13 mouse cellular contexts compared by ENCODE assay signal in the genomic region with DNA sequence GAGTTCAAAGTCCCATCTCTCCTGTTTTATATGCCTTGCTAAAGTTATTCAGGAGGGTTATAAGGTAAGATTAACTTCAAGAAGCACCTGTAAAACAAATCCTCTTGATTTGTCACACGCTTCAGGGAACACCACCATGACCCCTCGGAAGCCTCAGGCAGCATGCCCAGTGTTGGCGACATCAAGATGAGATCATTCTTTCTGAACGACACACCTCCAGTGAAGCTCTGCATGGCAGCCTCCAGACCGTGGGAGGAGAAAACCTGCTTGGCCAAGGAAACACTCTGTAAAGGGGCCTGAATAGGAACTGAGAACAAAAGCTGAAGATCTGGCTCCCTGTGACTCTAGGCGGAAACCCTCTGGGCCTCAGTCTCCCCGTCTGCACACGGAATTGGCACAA.
DNase-seq lines count a peak whose midpoint lies in the region; ATAC-seq and TF ChIP-seq lines count a peak whose summit lies in the region.
"Had no signal": no experiment of that assay in that cellular context is flagged by ENCODE, and none has a peak within 500 bp of the region (broad histone marks: within the 10 kb centered on the region; RNA-seq: fewer than 3 reads in every experiment).

No protein-coding gene starts in this region.

- 59% methylated on average over 8 of the region's 8 CpGs for WGBS in liver, adult 2 months
- 75% methylated on average over 8 of the region's 8 CpGs for WGBS in liver, embryonic 11.5 days
- WGBS in kidney, embryonic 16.5 days, result 50% methylated on average over 8 of the region's 8 CpGs

- H3K27me3 ChIP-seq in liver, adult 2 months (ENCODE audit: control insufficient read depth, insufficient read depth, low read length), result no peaks in the 10 kb centered on the region
- no peaks in the 10 kb centered on the region for H3K27me3 ChIP-seq in liver, embryonic 11.5 days (replicated peaks; ENCODE audit: control insufficient read depth, insufficient read depth, low read length)
- peaks cover 11% of the 10 kb centered on the region; the same call in 1 of the 2 replicates for H3K27me3 ChIP-seq in kidney, embryonic 16.5 days (ENCODE audit: insufficient read depth, low read length)

- H3K79me2 ChIP-seq in liver, adult 2 months (ENCODE audit: control insufficient read depth, insufficient read depth, low read length), result no peaks in the 10 kb centered on the region

- no peak for TF ChIP-seq POLR2A in liver, adult 2 months (IDR thresholded peaks at IDR 0.05; ENCODE audit: extremely low read depth, insufficient read depth, low read length)

- TF ChIP-seq CTCF in liver, adult 2 months (IDR thresholded peaks at IDR 0.05; ENCODE audit: low read depth, low read length), result no peak

- no peak for ATAC-seq in liver, embryonic 11.5 days (replicated peaks; ENCODE audit: low FRiP score)
- ATAC-seq in kidney, embryonic 16.5 days (ENCODE audit: low FRiP score, low TSS enrichment), result peak; percentile 46; the same call in 1 of the 2 replicates
- ATAC-seq: forebrain, postnatal 0 days; hindbrain, embryonic 16.5 days had no signal

- peak; percentile 41 for DNase-seq in adrenal gland, adult 2 months
- DNase-seq in adrenal gland, postnatal 4 days (ENCODE audit: low spot score in 2 of 2), result no peak
- DNase-seq in liver, adult 2 months (ENCODE audit: extremely low read depth, low read depth, low spot score), result peak; percentile 39
- no peak for DNase-seq in liver, embryonic 11.5 days (ENCODE audit: low spot score)
- DNase-seq in NIH3T3 (ENCODE audit: low read depth), result peak; percentile 22
- DNase-seq in layer of hippocampus, adult 18-20 months (ENCODE audit: low spot score in 2 of 2), result no peak
- DNase-seq in frontal cortex, postnatal 25 days (ENCODE audit: low spot score in 2 of 2), result no peak
- DNase-seq: forebrain, postnatal 0 days; spleen, adult 18-20 months had no signal

- H3K36me3 ChIP-seq in liver, adult 2 months (ENCODE audit: control insufficient read depth, insufficient read depth, low read length), result no peaks in the 10 kb centered on the region
- no peaks in the 10 kb centered on the region for H3K36me3 ChIP-seq in liver, embryonic 11.5 days (ENCODE audit: control insufficient read depth, insufficient read depth, low read length)
- H3K36me3 ChIP-seq in kidney, embryonic 16.5 days (ENCODE audit: insufficient read depth, low read length), result no peaks in the 10 kb centered on the region

- H3K27ac ChIP-seq in liver, adult 2 months (replicated peaks; ENCODE audit: insufficient read depth, low read depth, low read length), result no peak overlapping the region
- H3K27ac ChIP-seq in liver, embryonic 11.5 days (ENCODE audit: low read depth, low read length), result no peak overlapping the region
- H3K27ac ChIP-seq in kidney, embryonic 16.5 days (ENCODE audit: low read length), result no peak overlapping the region
- H3K27ac ChIP-seq: stomach, postnatal 0 days had no signal

- no peak overlapping the region for H3K9ac ChIP-seq in liver, adult 2 months (ENCODE audit: low read depth, low read length)
- H3K9ac ChIP-seq in liver, embryonic 11.5 days (ENCODE audit: low read depth, low read length), result no peak overlapping the region
- H3K9ac ChIP-seq in kidney, embryonic 16.5 days (replicated peaks; ENCODE audit: low read length), result no peak overlapping the region
- H3K9ac ChIP-seq: forebrain, postnatal 0 days had no signal

- H3K4me1 ChIP-seq in liver, adult 2 months (ENCODE audit: control insufficient read depth, insufficient read depth, low read length), result no peaks in the 10 kb centered on the region
- no peaks in the 10 kb centered on the region for H3K4me1 ChIP-seq in liver, embryonic 11.5 days (replicated peaks; ENCODE audit: control insufficient read depth, insufficient read depth, low read length)
- peaks cover 22% of the 10 kb centered on the region; the same call in 1 of the 2 replicates for H3K4me1 ChIP-seq in kidney, embryonic 16.5 days (ENCODE audit: insufficient read depth, low read length)

- no peak overlapping the region for H3K4me2 ChIP-seq in liver, embryonic 11.5 days
- H3K4me2 ChIP-seq in kidney, embryonic 16.5 days (replicated peaks; ENCODE audit: low read depth, low read length), result no peak overlapping the region

- H3K9me3 ChIP-seq in liver, embryonic 11.5 days (ENCODE audit: control insufficient read depth, low read length), result no peaks in the 10 kb centered on the region
- H3K9me3 ChIP-seq in kidney, embryonic 16.5 days (ENCODE audit: low read length), result no peaks in the 10 kb centered on the region

- no peak overlapping the region for H3K4me3 ChIP-seq in liver, adult 2 months (ENCODE audit: insufficient read depth, low read depth, low read length)
- H3K4me3 ChIP-seq in liver, embryonic 11.5 days (ENCODE audit: low read depth, low read length), result no peak overlapping the region
- H3K4me3 ChIP-seq in kidney, embryonic 16.5 days (ENCODE audit: low read length), result no peak overlapping the region
- H3K4me3 ChIP-seq: erythroblast, embryonic 14.5 days had no signal

Comparison
In these comparisons a context has a peak if more than half of its experiments do, and no peak if none do; other contexts are left out.
1. DNase-seq: peak in adrenal gland, adult 2 months (single experiment), liver, adult 2 months (single experiment) and NIH3T3 (single experiment); none in adrenal gland, postnatal 4 days (0 of 2), liver, embryonic 11.5 days (single experiment), layer of hippocampus, adult 18-20 months (0 of 2) and frontal cortex, postnatal 25 days (0 of 2).